Mouse (Mus musculus): Measurements from ENCODE around the gene Dennd2d. TPM values are rescaled to one million over a fixed set of nuclear protein-coding genes. Genes with fewer than 3 reads are reported as not detected.

Dennd2d gene
- polyA plus RNA-seq, 1 experiment from 2014 or later: 0.15 TPM

GRCm38 (mm10) chr3:106483796-106484405, 1.7 kb downstream of the Dennd2d start:
- Histone ChIP-seq H3K4me1 (replicated peaks) (peaks cover 8% of the 10 kb centered on the region), H3K27ac (replicated peaks) (no peak overlapping the region), H3K4me2 (no peak overlapping the region), H3K9ac (no peak overlapping the region), H3K4me3 (no peak overlapping the region), H3K9me3 (no peaks in the 10 kb centered on the region), H3K27me3 (peaks cover 20% of the 10 kb centered on the region), H3K36me3 (no peaks in the 10 kb centered on the region)
- 83% methylated on average over 4 of the region's 4 CpGs for WGBS
- ATAC-seq (ENCODE audit: low read depth): no peak

- H3K36me3 ChIP-seq: no peaks in the 10 kb centered on the region
- WGBS: 91% methylated on average over 3 of the region's 3 CpGs
- no peak overlapping the region for H3K4me2 ChIP-seq
- peaks cover 8% of the 10 kb centered on the region for H3K4me1 ChIP-seq (replicated peaks)
- H3K4me3 ChIP-seq: no peak overlapping the region
- H3K9ac ChIP-seq: no peak overlapping the region
- no peak overlapping the region for H3K27ac ChIP-seq (replicated peaks)
- H3K27me3 ChIP-seq: peaks cover 20% of the 10 kb centered on the region
- H3K9me3 ChIP-seq: no peaks in the 10 kb centered on the region
- ATAC-seq (ENCODE audit: low read depth): no peak
These were observed 2.7 kb downstream of the Dennd2d start for GRCm38 (mm10) chr3:106484861-106485260.

- WGBS: 83% methylated on average over 5 of the region's 5 CpGs
- Histone ChIP-seq H3K9ac (no peak overlapping the region), H3K36me3 (no peaks in the 10 kb centered on the region), H3K27me3 (peaks cover 20% of the 10 kb centered on the region), H3K9me3 (no peaks in the 10 kb centered on the region), H3K4me3 (no peak overlapping the region), H3K4me1 (replicated peaks) (peaks cover 8% of the 10 kb centered on the region), H3K4me2 (no peak overlapping the region), H3K27ac (replicated peaks) (no peak overlapping the region)
- ATAC-seq (ENCODE audit: low read depth): no peak
These were observed 3.6 kb downstream of the Dennd2d start for GRCm38 (mm10) chr3:106485810-106486209.

GRCm38 (mm10) chr3:106487551-106487950, 5.3 kb downstream of the Dennd2d start:
- no peak overlapping the region for H3K27ac ChIP-seq (replicated peaks)
- H3K4me1 ChIP-seq (replicated peaks): peaks cover 3% of the 10 kb centered on the region
- 80% methylated on average over 2 of the region's 2 CpGs for WGBS
- peaks cover 6% of the 10 kb centered on the region for H3K27me3 ChIP-seq
- H3K4me3 ChIP-seq: no peak overlapping the region
- H3K9ac ChIP-seq: no peak overlapping the region
- H3K36me3 ChIP-seq: no peaks in the 10 kb centered on the region
- no peak overlapping the region for H3K4me2 ChIP-seq
- ATAC-seq (ENCODE audit: low read depth): no peak
- no peaks in the 10 kb centered on the region for H3K9me3 ChIP-seq

- Histone ChIP-seq H3K9ac (no peak overlapping the region), H3K27me3 (no peaks in the 10 kb centered on the region), H3K9me3 (no peaks in the 10 kb centered on the region), H3K27ac (replicated peaks) (no peak overlapping the region), H3K36me3 (no peaks in the 10 kb centered on the region), H3K4me2 (no peak overlapping the region), H3K4me3 (no peak overlapping the region), H3K4me1 (replicated peaks) (no peaks in the 10 kb centered on the region)
- WGBS: 92% methylated on average over 4 of the region's 4 CpGs
- no peak for ATAC-seq (ENCODE audit: low read depth)
These were observed 8.0 kb downstream of the Dennd2d start for GRCm38 (mm10) chr3:106490239-106490638.

- Histone ChIP-seq H3K27ac (replicated peaks) (no peak overlapping the region), H3K9ac (no peak overlapping the region), H3K4me1 (replicated peaks) (no peaks in the 10 kb centered on the region), H3K4me3 (no peak overlapping the region), H3K36me3 (no peaks in the 10 kb centered on the region), H3K27me3 (no peaks in the 10 kb centered on the region), H3K9me3 (no peaks in the 10 kb centered on the region), H3K4me2 (no peak overlapping the region)
- no peak for ATAC-seq (ENCODE audit: low read depth)
- WGBS: 93% methylated on average over 1 of the region's 1 CpGs
These were observed 10.5 kb downstream of the Dennd2d start for GRCm38 (mm10) chr3:106492723-106493122.

- 89% methylated on average over 8 of the region's 8 CpGs for WGBS
- Histone ChIP-seq H3K27me3 (no peaks in the 10 kb centered on the region), H3K4me1 (replicated peaks) (no peaks in the 10 kb centered on the region), H3K9ac (no peak overlapping the region), H3K4me2 (no peak overlapping the region), H3K4me3 (no peak overlapping the region), H3K9me3 (no peaks in the 10 kb centered on the region), H3K36me3 (no peaks in the 10 kb centered on the region), H3K27ac (replicated peaks) (no peak overlapping the region)
- no peak for ATAC-seq (ENCODE audit: low read depth)
These were observed 11.0 kb downstream of the Dennd2d start for GRCm38 (mm10) chr3:106493202-106493601.

- ATAC-seq (ENCODE audit: low read depth): no peak
- H3K9ac ChIP-seq: no peak overlapping the region
- 78% methylated on average over 3 of the region's 3 CpGs for WGBS
These were observed 11.7 kb downstream of the Dennd2d start for GRCm38 (mm10) chr3:106493882-106494281.

GRCm38 (mm10) chr3:106494417-106494950, 12.3 kb downstream of the Dennd2d start:
- Histone ChIP-seq H3K36me3 (peaks cover 7% of the 10 kb centered on the region; the same call in 1 of the 2 replicates), H3K9me3 (no peaks in the 10 kb centered on the region), H3K9ac (no peak overlapping the region), H3K27me3 (no peaks in the 10 kb centered on the region), H3K4me1 (replicated peaks) (no peaks in the 10 kb centered on the region), H3K27ac (replicated peaks) (no peak overlapping the region), H3K4me3 (no peak overlapping the region), H3K4me2 (no peak overlapping the region)
- WGBS: 79% methylated on average over 1 of the region's 1 CpGs
- ATAC-seq (ENCODE audit: low read depth): no peak

More at GRCm38 (mm10) chr3:106493882-106494281, 11.7 kb downstream of the Dennd2d start:
- Histone ChIP-seq H3K9me3 (no peaks in the 10 kb centered on the region), H3K4me3 (no peak overlapping the region), H3K36me3 (peaks cover 4% of the 10 kb centered on the region; the same call in 1 of the 2 replicates), H3K27me3 (no peaks in the 10 kb centered on the region), H3K27ac (replicated peaks) (no peak overlapping the region), H3K4me1 (replicated peaks) (no peaks in the 10 kb centered on the region), H3K4me2 (no peak overlapping the region)

- no peak overlapping the region for H3K4me3 ChIP-seq
- H3K4me2 ChIP-seq: no peak overlapping the region
- H3K36me3 ChIP-seq: peaks cover 9% of the 10 kb centered on the region
- WGBS: 95% methylated on average over 1 of the region's 1 CpGs
- H3K27ac ChIP-seq (replicated peaks): no peak overlapping the region
- no peaks in the 10 kb centered on the region for H3K4me1 ChIP-seq (replicated peaks)
- no peaks in the 10 kb centered on the region for H3K27me3 ChIP-seq
- H3K9me3 ChIP-seq: no peaks in the 10 kb centered on the region
- H3K9ac ChIP-seq: no peak overlapping the region
- ATAC-seq (ENCODE audit: low read depth): no peak
These were observed 13.3 kb downstream of the Dennd2d start for GRCm38 (mm10) chr3:106495346-106496044.

- H3K36me3 ChIP-seq: peaks cover 15% of the 10 kb centered on the region
- no peaks in the 10 kb centered on the region for H3K9me3 ChIP-seq
- H3K4me2 ChIP-seq: no peak overlapping the region
- 77% methylated on average over 4 of the region's 4 CpGs for WGBS
- no peak overlapping the region for H3K4me3 ChIP-seq
- ATAC-seq (ENCODE audit: low read depth): no peak
- H3K27me3 ChIP-seq: no peaks in the 10 kb centered on the region
- no peaks in the 10 kb centered on the region for H3K4me1 ChIP-seq (replicated peaks)
- no peak overlapping the region for H3K27ac ChIP-seq (replicated peaks)
- no peak overlapping the region for H3K9ac ChIP-seq
These were observed 14.0 kb downstream of the Dennd2d start for GRCm38 (mm10) chr3:106496045-106496721.

- H3K4me1 ChIP-seq (replicated peaks): no peaks in the 10 kb centered on the region
- no peak overlapping the region for H3K9ac ChIP-seq
- H3K27ac ChIP-seq (replicated peaks): no peak overlapping the region
- H3K4me2 ChIP-seq: no peak overlapping the region
- H3K4me3 ChIP-seq: no peak overlapping the region
- WGBS: 83% methylated on average over 3 of the region's 3 CpGs
- H3K27me3 ChIP-seq: no peaks in the 10 kb centered on the region
- peaks cover 19% of the 10 kb centered on the region for H3K36me3 ChIP-seq
- no peak for ATAC-seq (ENCODE audit: low read depth)
- H3K9me3 ChIP-seq: no peaks in the 10 kb centered on the region
These were observed 14.8 kb downstream of the Dennd2d start for GRCm38 (mm10) chr3:106496996-106497395.
